Mouse (Mus musculus): ENCODE measurements around the gene Grm7.

Grm7 gene

GRCm38 (mm10) chr6:110868311-110868710 lies 222.9 kb downstream of the Grm7 start:
- DNase-seq (ENCODE audit: low spot score in 2 of 2), result no peak

GRCm38 (mm10) chr6:110982013-110982412 lies 336.6 kb downstream of the Grm7 start:
- DNase-seq (ENCODE audit: low spot score in 2 of 2), result no peak

- no peak for DNase-seq (ENCODE audit: low spot score in 2 of 2)
These were observed 393.7 kb downstream of the Grm7 start for GRCm38 (mm10) chr6:111039099-111039498.

- DNase-seq (ENCODE audit: low spot score in 2 of 2), result no peak
These were observed 400.5 kb downstream of the Grm7 start for GRCm38 (mm10) chr6:111045896-111046295.

- no peak for DNase-seq (ENCODE audit: low spot score in 2 of 2)
These were observed 403.9 kb downstream of the Grm7 start for GRCm38 (mm10) chr6:111049247-111049646.

GRCm38 (mm10) chr6:111054001-111054975 lies 408.9 kb downstream of the Grm7 start:
- no peak for DNase-seq (ENCODE audit: low spot score in 2 of 2)

GRCm38 (mm10) chr6:111057798-111058197 lies 412.4 kb downstream of the Grm7 start:
- no peak for DNase-seq (ENCODE audit: low spot score in 2 of 2)

- DNase-seq (ENCODE audit: low spot score in 2 of 2), result no peak
These were observed 414.6 kb downstream of the Grm7 start for GRCm38 (mm10) chr6:111060004-111060403.

- no peak for DNase-seq (ENCODE audit: low spot score in 2 of 2)
These were observed 439.2 kb downstream of the Grm7 start for GRCm38 (mm10) chr6:111084569-111084968.

- no peak for DNase-seq (ENCODE audit: low spot score in 2 of 2)
These were observed 449.4 kb downstream of the Grm7 start for GRCm38 (mm10) chr6:111094818-111095217.

GRCm38 (mm10) chr6:111105485-111105884 lies 460.1 kb downstream of the Grm7 start:
- DNase-seq (ENCODE audit: low spot score in 2 of 2), result no peak

- no peak for DNase-seq (ENCODE audit: low spot score in 2 of 2)
These were observed 515.7 kb downstream of the Grm7 start for GRCm38 (mm10) chr6:111161037-111161436.

GRCm38 (mm10) chr6:111195333-111195732 lies 550.0 kb downstream of the Grm7 start:
- DNase-seq (ENCODE audit: low spot score in 2 of 2), result no peak

- DNase-seq (ENCODE audit: low spot score in 2 of 2), result no peak
These were observed 575.8 kb downstream of the Grm7 start for GRCm38 (mm10) chr6:111221083-111221729.

- DNase-seq (ENCODE audit: low spot score in 2 of 2), result no peak
These were observed 609.8 kb downstream of the Grm7 start for GRCm38 (mm10) chr6:111255215-111255614.

GRCm38 (mm10) chr6:111256939-111257338 lies 611.6 kb downstream of the Grm7 start:
- DNase-seq (ENCODE audit: low spot score in 2 of 2), result no peak

- DNase-seq (ENCODE audit: low spot score in 2 of 2), result no peak
These were observed 612.9 kb downstream of the Grm7 start for GRCm38 (mm10) chr6:111258256-111258655.

GRCm38 (mm10) chr6:111261181-111261580 lies 615.8 kb downstream of the Grm7 start:
- DNase-seq (ENCODE audit: low spot score in 2 of 2), result no peak

GRCm38 (mm10) chr6:111276657-111277056 lies 631.3 kb downstream of the Grm7 start:
- no peak for DNase-seq (ENCODE audit: low spot score in 2 of 2)

GRCm38 (mm10) chr6:111278516-111278915 lies 633.1 kb downstream of the Grm7 start:
- DNase-seq (ENCODE audit: low spot score in 2 of 2), result no peak

GRCm38 (mm10) chr6:111293505-111294001 lies 648.2 kb downstream of the Grm7 start:
- no peak for DNase-seq (ENCODE audit: low spot score in 2 of 2)

- no peak for DNase-seq (ENCODE audit: low spot score in 2 of 2)
These were observed 658.7 kb downstream of the Grm7 start for GRCm38 (mm10) chr6:111303912-111304555.
